ENCODE assay signal across 18 mouse cellular contexts in the genomic region with DNA sequence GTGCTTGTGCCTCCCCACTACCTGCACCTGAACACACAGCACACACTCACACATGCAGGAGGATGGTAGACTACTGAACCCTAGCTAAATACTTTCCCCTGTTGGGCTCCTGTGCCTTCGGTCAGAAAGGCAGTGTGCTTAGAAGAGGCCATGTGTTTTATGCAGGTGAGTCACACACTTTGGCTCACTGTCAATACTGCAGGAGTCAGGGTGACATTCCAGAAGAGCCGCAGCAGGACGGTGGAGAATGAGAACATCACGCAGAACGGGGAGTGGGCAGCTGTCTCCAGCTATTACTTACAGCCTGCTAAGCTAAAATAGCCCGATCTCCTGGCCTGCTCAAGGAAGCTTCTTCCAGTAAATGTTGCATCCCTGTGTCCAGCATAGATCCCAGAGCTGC. TPM values are rescaled to one million over a fixed set of nuclear protein-coding genes. Genes with fewer than 3 reads are reported as not detected.
DNase-seq lines count a peak whose midpoint lies in the region; ATAC-seq and TF ChIP-seq lines count a peak whose summit lies in the region.
"Had no signal": no experiment of that assay in that cellular context is flagged by ENCODE, and none has a peak within 500 bp of the region (broad histone marks: within the 10 kb centered on the region; RNA-seq: fewer than 3 reads in every experiment).

No protein-coding gene starts in this region.

- no peaks in the 10 kb centered on the region for H3K27me3 ChIP-seq in myocyte (ENCODE audit: control insufficient read depth, insufficient read depth, insufficient read length)
- H3K27me3 ChIP-seq: heart, embryonic 15.5 days; liver, embryonic 12.5 days had no signal

- H3K4me3 ChIP-seq in myocyte: no peak overlapping the region
- H3K4me3 ChIP-seq: gastrocnemius, adult 2 months; heart, embryonic 15.5 days; liver, embryonic 12.5 days had no signal

- peak; percentile 83 for ATAC-seq in frontal cortex, adult (ENCODE audit: low TSS enrichment)
- ATAC-seq: hindbrain, postnatal 0 days; liver, embryonic 12.5 days had no signal

- DNase-seq in frontal cortex, adult 2 months (ENCODE audit: extremely low spot score in 1 of 2, low spot score in 1 of 2): no peak
- peak; percentile 15 for DNase-seq in lung, postnatal 36 days
- DNase-seq in lung, postnatal 25 days (ENCODE audit: low spot score): no peak
- peak; percentile 25 to 31 for DNase-seq in adrenal gland, adult 18-20 months (ENCODE audit: low spot score in 2 of 2)
- DNase-seq in gastrocnemius, postnatal 4 days (ENCODE audit: low spot score in 2 of 2): no peak
- DNase-seq in thymus, postnatal 14 days: no peak
- DNase-seq: gastrocnemius, adult 2 months; kidney, adult 2 months; left cerebral cortex, postnatal 4 days; right cerebral cortex, postnatal 14 days; thymus, adult 2 months had no signal

- no peak for TF ChIP-seq POLR2A in myocyte (IDR thresholded peaks at IDR 0.05; ENCODE audit: insufficient read length, low read depth)

- H3K4me2 ChIP-seq in myocyte (ENCODE audit: low read depth): peak overlapping the region; percentile 58
- H3K4me2 ChIP-seq: heart, embryonic 15.5 days; liver, embryonic 12.5 days; midbrain, embryonic 11.5 days had no signal

- H3K36me3 ChIP-seq in myocyte (ENCODE audit: control insufficient read depth, insufficient read depth): no peaks in the 10 kb centered on the region
- H3K36me3 ChIP-seq: heart, embryonic 15.5 days; liver, embryonic 12.5 days had no signal

- H3K79me2 ChIP-seq in myocyte (ENCODE audit: control insufficient read depth, insufficient read depth): no peaks in the 10 kb centered on the region

- H3ac ChIP-seq in myocyte (ENCODE audit: control insufficient read depth, insufficient read length): no peak overlapping the region

TF ChIP-seq in myocyte, 11 proteins besides CTCF, POLR2A, EP300 and RAD21:
- TF ChIP-seq MYOG (IDR thresholded peaks at IDR 0.05; ENCODE audit: control insufficient read depth in 1 of 3, insufficient read depth in 1 of 3, insufficient read length in 2 of 3, low read depth in 2 of 3) (peak; percentile 27 to 81 (median 52)), MYOD1 (IDR thresholded peaks at IDR 0.05; ENCODE audit: control insufficient read depth in 1 of 3, insufficient read length in 2 of 3, low read depth in 2 of 3) (peak in 2 of 3 experiments; percentile 59 to 81), MAX (IDR thresholded peaks at IDR 0.05; ENCODE audit: low read depth) (peak; percentile 9), USF1 (IDR thresholded peaks at IDR 0.05; ENCODE audit: low read depth) (no peak), TCF12 (IDR thresholded peaks at IDR 0.05; ENCODE audit: insufficient read depth, poor library complexity, severe bottlenecking) (peak; percentile 48), TCF3 (IDR thresholded peaks at IDR 0.05; ENCODE audit: insufficient read length, low read depth) (peak; percentile 42), SRF (IDR thresholded peaks at IDR 0.05; ENCODE audit: control insufficient read depth, insufficient read length, low read depth) (no peak)

RNA-seq across cellular contexts. Expression of a gene that starts 32.5 kb away (rescaled TPM):
- polyA plus RNA-seq in frontal cortex, adult 2 months (2012; rRNA removed): 15.6 and 16.8 TPM in 2 replicates
- 1 to 10 TPM; 1.8 to 2.9 TPM for total RNA-seq in adrenal gland, adult 18-20 months (2021)
- polyA plus RNA-seq in myocyte (2012; fragmentation: generic; extraction: Trizol): 1.9 TPM
- under 1 TPM; 0.78 to 0.88 TPM for total RNA-seq in gastrocnemius, postnatal 4 days (2021)
- total RNA-seq: CH12.LX had no signal

Comparison
In these comparisons a context has a peak if more than half of its experiments do, and no peak if none do; other contexts are left out.
1. DNase-seq: peak in lung, postnatal 36 days (single experiment) and adrenal gland, adult 18-20 months (2 of 2); none in frontal cortex, adult 2 months (0 of 2), lung, postnatal 25 days (single experiment), gastrocnemius, postnatal 4 days (0 of 2) and thymus, postnatal 14 days (single experiment).